Mouse (Mus musculus): ENCODE data around the gene Rgs7bp.

Gene Rgs7bp

GRCm38 (mm10) chr13:105002831-105003157, 51.9 kb downstream of the Rgs7bp start:
- no peak for DNase-seq

- DNase-seq, result peak; percentile 57
Measured at GRCm38 (mm10) chr13:105002132-105002830, 52.4 kb downstream of the Rgs7bp start.

- DNase-seq, result peak; percentile 43
Measured at GRCm38 (mm10) chr13:105001714-105002113, 53.0 kb downstream of the Rgs7bp start.

- no peak for DNase-seq
Measured at GRCm38 (mm10) chr13:104988811-104989258, 65.9 kb downstream of the Rgs7bp start.

DNA sequence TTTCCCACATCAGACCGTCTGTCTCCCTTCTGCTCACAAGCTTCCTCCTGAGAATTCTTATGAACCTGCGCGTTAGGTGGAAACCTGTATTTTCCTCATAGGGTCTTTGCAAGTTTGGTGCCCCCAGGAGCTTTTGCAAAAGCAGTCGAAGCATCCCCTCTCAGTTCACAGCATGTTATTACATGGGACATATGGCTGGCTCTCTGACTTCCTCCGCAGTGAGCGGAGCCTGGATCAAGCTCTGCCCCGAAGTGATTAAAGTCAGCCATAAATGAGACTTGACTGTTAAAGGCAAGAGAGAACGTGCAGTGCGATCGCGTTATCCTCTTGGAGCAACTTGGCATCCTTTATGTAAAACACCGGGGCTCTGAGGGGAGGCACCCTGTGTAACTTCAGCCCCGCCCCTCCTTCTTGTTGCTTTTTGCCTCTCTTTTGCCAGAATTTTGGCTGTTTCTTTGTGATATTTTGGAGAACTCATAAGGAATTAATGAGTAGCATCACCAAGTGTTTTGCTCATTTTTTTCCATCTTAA, 66.7 kb downstream of the Rgs7bp start:
- DNase-seq, result peak; percentile 43

DNA sequence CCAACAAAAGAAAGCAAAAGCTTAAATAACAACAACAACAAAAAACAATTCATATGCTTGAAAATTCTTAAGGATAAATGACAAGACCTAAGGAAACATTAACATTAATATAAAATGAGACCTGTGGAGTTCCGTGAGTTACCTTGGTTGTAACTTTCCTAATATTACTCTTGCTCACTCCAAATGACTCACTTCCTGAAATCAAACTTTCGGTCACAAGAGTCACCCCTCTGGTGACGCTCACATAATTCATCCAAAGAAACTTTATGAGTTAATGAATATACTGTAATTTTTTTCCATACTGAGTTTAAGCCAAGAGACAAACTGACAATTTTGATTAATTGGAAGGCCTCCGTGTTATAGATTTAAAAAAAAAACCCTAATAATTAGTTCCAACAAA, 69.0 kb downstream of the Rgs7bp start:
- DNase-seq, result no peak

DNA sequence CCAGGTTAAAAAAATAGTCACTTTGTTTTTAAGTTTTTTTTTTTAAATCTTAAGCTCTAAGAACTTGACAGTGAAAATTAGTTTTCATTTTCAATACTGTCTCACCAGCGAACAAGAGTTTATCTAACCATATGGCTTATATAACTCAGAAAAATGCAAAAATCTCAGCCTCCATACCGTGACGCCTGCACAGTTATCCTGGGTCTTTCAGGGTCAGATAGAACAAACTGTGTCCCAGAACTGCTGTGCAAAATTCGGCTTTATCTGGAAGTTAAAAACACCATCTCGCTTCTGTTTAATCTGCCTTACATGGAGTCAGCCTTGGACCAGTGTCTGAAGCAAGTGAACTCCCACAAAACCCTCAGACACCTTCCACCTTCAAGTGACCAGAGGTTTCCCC, 70.7 kb downstream of the Rgs7bp start:
- no peak for DNase-seq

DNA sequence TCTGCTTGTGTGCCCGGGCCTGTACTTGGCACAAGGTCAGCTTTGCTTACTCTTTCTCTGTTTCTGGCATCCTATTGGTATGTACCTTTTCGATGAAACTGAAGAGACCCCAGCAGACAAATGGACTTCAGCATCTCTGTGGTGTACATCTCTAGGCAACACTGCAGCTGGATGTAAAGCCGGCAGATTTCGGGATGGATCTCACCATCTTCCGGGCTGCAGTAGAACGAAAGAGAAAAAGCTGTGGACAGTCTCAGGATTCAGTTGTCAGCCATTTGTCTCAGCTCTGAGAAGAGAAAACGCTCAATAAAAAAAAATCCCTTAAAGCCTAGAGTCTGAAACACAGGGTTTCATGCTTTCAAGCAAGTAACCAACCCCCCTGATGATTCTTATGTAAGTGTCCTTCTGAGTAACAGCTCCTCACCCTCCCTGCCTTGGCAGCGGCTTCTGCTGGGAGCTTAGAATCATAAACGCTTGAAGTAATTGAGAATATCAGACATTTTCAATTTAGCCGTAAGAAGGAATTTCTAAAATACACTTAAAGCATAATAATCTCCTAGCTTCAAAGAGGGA, 71.9 kb downstream of the Rgs7bp start:
- peak; percentile 87 for DNase-seq

DNA sequence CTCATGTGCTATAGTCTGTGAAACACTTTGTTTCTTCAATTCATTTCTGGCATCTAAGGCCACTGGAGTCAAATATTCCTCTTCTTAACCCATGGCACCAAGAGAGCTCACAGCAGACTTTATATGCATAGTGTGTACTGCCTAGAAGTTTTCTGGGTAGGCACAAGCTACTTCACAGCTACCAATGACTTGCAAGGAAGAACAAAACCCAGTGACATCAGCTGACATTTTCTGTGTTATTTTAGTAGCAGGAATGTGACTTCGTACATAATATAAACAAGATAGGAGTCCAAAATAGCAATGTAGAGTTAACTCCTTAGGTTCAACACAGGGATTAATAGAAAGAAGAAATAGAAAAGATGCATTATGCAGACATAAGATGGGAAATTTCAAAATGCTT, 76.6 kb downstream of the Rgs7bp start:
- no peak for DNase-seq

DNA sequence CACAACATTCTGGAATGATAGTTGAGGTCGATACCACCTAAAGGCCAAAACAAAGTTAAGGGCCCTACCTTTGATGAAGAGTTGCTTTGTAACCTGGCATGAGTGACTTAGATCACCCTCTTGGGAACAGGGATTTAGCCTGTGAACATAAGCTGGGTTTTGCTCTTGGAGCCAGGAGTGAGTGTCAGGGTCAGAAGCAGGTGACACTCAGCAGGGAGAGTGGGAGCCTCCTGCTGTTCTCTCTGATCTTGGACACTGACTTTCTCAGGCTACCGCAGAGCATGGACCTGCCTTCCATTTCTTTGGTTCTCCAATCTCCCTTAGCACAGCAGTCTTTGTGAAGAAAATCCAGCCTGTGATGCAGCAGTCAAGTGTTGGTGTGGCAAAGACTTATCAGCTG, 87.2 kb downstream of the Rgs7bp start:
- DNase-seq, result no peak

- DNase-seq, result no peak
Measured at GRCm38 (mm10) chr13:104963716-104964115, 91.0 kb downstream of the Rgs7bp start.

DNA sequence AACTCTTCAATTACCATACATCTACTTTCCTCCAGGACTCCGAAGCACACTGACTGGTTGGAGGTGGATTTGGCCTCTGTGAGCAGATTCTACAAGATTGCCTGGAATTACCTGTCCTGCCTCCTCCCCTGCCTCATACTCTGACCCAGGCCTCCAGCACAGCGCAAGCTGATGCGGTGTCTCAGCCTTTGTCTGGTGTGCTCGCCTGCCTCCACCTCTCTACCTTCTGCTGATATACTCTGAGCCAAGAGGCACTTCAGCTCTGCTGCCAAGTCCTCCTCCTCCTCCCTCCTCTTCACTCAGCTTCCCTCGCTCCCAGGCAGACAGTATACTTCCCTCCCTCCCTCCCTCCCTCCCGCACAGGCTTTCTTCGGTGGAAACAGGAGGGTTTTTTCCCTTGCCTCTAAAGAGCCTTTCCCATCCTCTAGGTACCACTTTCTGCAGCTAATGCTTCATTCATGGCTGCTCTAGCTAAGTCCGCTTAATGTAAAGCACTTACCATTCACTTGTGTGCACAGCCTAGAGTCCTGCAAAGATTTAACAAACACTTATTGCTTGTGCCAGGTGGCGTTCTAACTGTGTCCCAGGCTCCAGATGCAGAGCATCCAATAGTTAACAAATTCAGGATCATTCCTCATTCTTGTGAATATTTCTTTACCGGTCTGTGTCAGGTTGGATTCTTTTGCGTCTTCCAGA, 91.9 kb downstream of the Rgs7bp start:
- DNase-seq, result peak; percentile 87

DNA sequence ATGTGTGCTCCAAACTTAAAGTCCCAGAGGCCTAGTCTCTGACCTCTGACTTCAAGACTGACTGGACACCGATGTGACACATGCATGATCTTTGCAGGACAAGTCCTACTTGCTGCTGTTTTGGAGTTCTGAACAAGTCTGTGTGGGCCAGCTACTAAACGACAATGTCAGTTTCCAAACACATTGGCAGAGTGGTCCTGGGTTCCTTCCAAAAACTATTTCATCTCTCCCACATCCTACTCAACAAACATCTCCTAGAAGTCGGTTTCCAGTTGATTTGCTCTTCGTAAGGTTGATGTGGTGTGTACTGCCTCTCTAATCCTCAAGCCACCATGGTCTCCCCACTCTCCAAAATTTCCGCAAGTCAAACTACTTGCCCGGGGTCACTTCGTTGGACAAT, 92.6 kb downstream of the Rgs7bp start:
- peak; percentile 48 for DNase-seq

DNA sequence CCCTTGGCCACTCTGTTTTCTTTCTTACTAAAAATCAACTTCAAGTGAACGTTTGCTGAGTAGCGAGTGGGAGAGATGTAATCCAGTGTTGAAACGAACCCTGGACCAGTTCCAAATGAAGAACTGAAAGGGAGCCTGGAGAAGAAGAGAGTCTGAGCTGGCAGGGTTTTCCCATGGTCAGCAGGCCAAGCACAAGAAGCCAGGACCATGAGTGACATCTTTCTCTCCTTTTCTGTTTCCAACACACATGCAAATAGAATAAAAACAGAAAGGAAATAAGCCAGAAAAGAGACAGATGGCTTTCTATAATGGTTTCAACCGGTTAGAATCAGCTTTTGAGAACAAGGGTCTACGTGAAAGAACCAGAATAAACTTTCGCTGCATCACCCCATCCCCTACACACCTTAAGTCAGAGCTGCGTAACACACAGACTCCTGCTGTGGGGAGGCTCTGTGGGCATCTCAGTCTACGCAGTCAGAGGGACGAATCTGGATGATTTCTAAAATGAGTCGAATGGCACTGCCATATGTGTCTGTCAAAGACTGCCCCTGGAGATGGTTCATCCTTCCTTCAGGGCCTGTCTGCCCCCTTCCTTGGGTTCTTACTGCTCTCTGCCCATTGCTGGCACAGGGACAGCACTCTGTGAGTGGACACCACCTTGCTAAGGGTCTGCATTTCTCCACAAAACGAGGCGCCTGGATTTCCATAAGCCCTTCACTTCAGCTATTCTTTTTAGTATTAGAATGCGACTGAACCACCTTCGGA, 93.6 kb downstream of the Rgs7bp start:
- peak; percentile 78 for DNase-seq

GRCm38 (mm10) chr13:104960206-104960928, 94.4 kb downstream of the Rgs7bp start:
- peak; percentile 50 for DNase-seq

DNA sequence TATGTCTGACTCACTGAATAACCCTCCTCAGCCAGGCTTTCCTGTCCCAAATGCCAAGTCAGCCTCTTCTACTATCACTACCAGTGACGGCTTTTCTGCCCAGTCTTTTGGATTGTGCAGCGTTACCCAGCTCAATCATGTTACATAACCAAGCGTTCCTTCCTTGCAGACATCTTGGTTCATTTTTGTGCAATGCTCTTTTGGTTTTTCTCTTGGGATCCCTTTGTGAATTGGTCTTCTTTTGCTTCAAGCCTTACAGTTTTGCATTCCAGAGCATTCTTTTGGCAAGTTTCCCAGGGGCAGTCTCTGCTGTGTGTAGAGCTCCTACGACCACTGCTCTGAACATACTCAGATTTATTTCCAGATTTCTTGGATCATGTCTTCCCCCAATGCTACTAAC, 95.0 kb downstream of the Rgs7bp start:
- no peak for DNase-seq

- DNase-seq, result peak; percentile 91
Measured at GRCm38 (mm10) chr13:104947958-104948357, 106.8 kb downstream of the Rgs7bp start.

DNA sequence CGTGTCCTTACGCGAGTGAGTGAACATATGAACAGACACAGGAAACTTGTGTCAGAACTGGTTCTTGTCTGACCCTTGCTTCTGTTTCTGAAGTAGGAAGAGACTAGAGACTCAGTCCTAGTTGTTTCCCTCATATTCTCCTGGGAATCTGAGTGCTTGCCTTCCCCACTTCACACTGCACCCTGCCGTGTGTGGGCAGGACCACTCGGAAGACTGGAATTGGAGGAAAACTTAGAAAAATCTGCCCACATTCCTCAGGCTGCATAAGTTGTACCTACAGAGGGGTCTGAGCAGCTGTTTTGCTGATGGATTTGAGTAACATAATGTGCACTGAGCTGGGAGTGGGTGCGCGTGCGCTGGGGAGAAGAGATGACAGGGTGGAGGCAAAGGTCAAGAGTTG, 114.2 kb downstream of the Rgs7bp start:
- no peak for DNase-seq

- DNase-seq, result peak; percentile 53
Measured at GRCm38 (mm10) chr13:104939856-104940255, 114.9 kb downstream of the Rgs7bp start.

GRCm38 (mm10) chr13:104938966-104939593, 115.7 kb downstream of the Rgs7bp start:
- no peak for DNase-seq

DNA sequence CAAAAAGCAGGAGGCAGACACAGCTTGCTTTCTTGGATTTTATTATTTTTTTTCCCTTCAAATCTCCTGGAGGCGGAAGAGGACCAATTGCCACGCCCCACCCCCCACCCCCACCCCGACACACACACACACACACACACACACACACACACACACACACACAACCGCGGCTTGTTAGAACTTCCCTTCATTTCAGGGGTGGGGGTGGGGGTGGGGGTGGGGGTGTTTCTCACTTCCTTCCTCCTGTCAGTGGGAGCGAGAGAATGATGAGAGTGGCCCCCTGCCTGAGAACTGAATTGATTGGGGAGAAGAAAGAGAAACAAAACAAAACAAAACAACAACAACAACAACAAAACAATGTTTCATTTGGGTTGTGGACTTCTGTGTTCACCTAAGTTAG, 117.0 kb downstream of the Rgs7bp start:
- DNase-seq, result no peak

DNA sequence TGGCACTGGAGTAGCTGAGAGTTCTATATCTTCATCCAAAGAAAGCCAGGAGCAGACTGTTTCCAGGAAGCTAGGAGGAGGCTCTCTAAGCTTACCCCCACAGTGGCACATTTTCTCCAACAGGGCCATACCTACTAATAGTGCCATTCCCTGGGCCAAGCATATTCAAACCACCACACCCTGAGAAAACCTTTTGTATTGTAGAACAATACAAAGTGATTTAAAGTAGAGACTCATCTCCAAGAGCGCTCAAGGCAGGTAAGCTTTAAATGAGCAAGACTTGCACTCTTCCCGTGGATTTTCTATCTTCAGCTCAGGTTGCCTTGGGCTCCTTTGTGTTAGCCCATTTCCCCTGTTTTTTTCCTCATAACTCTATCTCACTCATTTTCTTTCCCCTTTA, 118.1 kb downstream of the Rgs7bp start:
- no peak for DNase-seq

Data from cerebellum, adult 9-10 months (tissue).